Mouse (Mus musculus) hindbrain, embryonic 14.5 days (tissue): ENCODE data around the gene Parm1. TPM values are rescaled to one million over a fixed set of nuclear protein-coding genes. Genes with fewer than 3 reads are reported as not detected.

Experiments
- ATAC-seq: fragments of 200-750 bp; cut with Nextera tagmentation; 2 replicates; pipeline ENCODE4 v1.8.0; 2017; ENCODE audit warnings: moderate number of reproducible peaks, mild to moderate bottlenecking, moderate TSS enrichment, moderate library complexity; ENCODE audit not compliant: low FRiP score
- DNase-seq: peaks from one replicate; pipeline ENCODE4 v3.0.0-alpha.2; 2015; ENCODE audit warnings: low spot score
- H3K27ac ChIP-seq: fragments of 300-500 bp; sonication (generic); 2 replicates; pipeline ENCODE4 v1.5.1; 2014; ENCODE audit warnings: mild to moderate bottlenecking, moderate library complexity
- H3K27me3 ChIP-seq: fragments of 300-500 bp; sonication (generic); 2 replicates; pipeline ENCODE4 v1.6.1; 2014; ENCODE audit warnings: mild to moderate bottlenecking, low read length, mixed read lengths; ENCODE audit not compliant: control insufficient read depth, insufficient read depth
- H3K36me3 ChIP-seq: fragments of 300-500 bp; sonication (generic); replicated peaks from 2 replicates; pipeline ENCODE4 v1.6.1; 2014; ENCODE audit not compliant: control insufficient read depth, insufficient read depth
- H3K4me1 ChIP-seq: fragments of 300-500 bp; sonication (generic); replicated peaks from 2 replicates; pipeline ENCODE4 v1.6.1; 2014; ENCODE audit warnings: antibody characterized with exemption, low read length, mixed read lengths; ENCODE audit not compliant: control insufficient read depth, insufficient read depth
- H3K4me2 ChIP-seq: fragments of 300-500 bp; sonication (generic); replicated peaks from 2 replicates; pipeline ENCODE4 v1.6.1; 2014; ENCODE audit warnings: mild to moderate bottlenecking, moderate library complexity
- H3K4me3 ChIP-seq: fragments of 300-500 bp; sonication (generic); replicated peaks from 2 replicates; pipeline ENCODE4 v1.5.1; 2014; ENCODE audit warnings: mild to moderate bottlenecking, low read length
- H3K9ac ChIP-seq: fragments of 300-500 bp; sonication (generic); 2 replicates; pipeline ENCODE4 v1.6.1; 2014
- H3K9me3 ChIP-seq: fragments of 300-500 bp; sonication (generic); 2 replicates; pipeline ENCODE4 v1.6.1; 2016; ENCODE audit warnings: low read length; ENCODE audit not compliant: control insufficient read depth
- WGBS: fragments of 180-500 bp; shearing (Covaris S2); extraction: QIAGEN DNeasy Blood & Tissue Kit; methylation state at CpG from one replicate; pipeline ENCODE4 v1.1.7; 2014; 5-methylcytosine and 5-hydroxymethylcytosine counted together
- polyA plus RNA-seq: library from polyadenylated mRNA; unstranded; fragments of >200 nt; fragmentation: Nextera tagmentation; extraction: Ambion mirVana; gene quantifications from 2 replicates; pipeline ENCODE4 v1.2.1, GENCODE M21; 2014

Gene Parm1
- polyA plus RNA-seq, 1 experiment from 2014 or later = 5.5 TPM

DNA sequence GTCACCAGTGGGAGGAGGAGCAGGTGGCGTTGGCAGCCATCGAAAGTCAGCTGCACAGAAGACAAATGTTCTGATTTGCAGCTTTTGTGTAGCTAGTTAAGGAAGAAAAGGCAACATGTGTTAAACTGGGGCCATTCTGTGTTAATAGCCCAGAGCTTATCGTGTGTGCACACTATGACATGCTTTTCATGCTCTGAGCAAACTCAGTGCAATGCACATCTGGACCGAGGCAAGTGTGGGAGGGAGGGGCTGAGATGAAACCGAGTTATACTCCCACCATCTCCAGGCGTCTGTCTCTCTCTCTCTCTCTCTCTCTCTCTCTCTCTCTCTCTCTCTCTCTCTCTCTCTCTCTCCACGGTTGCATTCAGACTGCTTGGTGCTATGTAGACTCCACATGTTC is 82.4 kb downstream of the Parm1 start:
- ATAC-seq (no peak), DNase-seq (no peak)
- Histone ChIP-seq H3K27me3 (no peaks in the 10 kb centered on the region), H3K4me3 (no peak overlapping the region), H3K9ac (no peak overlapping the region), H3K4me2 (no peak overlapping the region), H3K9me3 (no peaks in the 10 kb centered on the region), H3K4me1 (0 out of 2 replicates have a peak, but pooled peaks cover 9% of the 10 kb centered on the region), H3K27ac (no peak overlapping the region), H3K36me3 (no peaks in the 10 kb centered on the region)
- WGBS = 53% methylated on average over 7 of the region's 7 CpGs

DNA sequence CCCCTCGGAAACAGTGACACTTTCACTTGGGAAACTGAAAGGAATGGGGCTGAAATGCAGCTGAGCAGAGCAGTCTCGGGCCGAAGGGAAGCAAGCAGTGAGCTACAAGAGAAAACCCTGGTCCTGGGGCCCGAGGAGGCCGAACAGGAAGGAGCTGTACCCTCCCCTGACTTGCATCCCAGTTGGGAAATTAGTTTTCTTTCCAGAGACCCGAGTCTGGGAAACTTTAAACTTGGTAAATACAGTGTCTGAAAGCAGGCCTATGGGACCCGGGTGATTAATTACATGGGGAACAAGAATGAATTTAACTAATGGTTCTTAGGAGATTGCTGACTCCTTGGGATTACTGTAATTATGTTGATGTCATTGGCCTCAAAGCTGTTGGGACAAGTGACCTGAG is 85.9 kb downstream of the Parm1 start:
- H3K36me3 ChIP-seq = no peaks in the 10 kb centered on the region
- no peak overlapping the region for H3K4me2 ChIP-seq
- ATAC-seq (0 out of 2 replicates have a peak, but pooled peaks have one; percentile 6), DNase-seq (no peak)
- H3K9ac ChIP-seq = no peak overlapping the region
- H3K4me3 ChIP-seq = no peak overlapping the region
- H3K27ac ChIP-seq = no peak overlapping the region
- H3K9me3 ChIP-seq = no peaks in the 10 kb centered on the region
- no peaks in the 10 kb centered on the region for H3K27me3 ChIP-seq
- 72% methylated on average over 7 of the region's 7 CpGs for WGBS
- 0 out of 2 replicates have a peak, but pooled peaks cover 9% of the 10 kb centered on the region for H3K4me1 ChIP-seq

DNA sequence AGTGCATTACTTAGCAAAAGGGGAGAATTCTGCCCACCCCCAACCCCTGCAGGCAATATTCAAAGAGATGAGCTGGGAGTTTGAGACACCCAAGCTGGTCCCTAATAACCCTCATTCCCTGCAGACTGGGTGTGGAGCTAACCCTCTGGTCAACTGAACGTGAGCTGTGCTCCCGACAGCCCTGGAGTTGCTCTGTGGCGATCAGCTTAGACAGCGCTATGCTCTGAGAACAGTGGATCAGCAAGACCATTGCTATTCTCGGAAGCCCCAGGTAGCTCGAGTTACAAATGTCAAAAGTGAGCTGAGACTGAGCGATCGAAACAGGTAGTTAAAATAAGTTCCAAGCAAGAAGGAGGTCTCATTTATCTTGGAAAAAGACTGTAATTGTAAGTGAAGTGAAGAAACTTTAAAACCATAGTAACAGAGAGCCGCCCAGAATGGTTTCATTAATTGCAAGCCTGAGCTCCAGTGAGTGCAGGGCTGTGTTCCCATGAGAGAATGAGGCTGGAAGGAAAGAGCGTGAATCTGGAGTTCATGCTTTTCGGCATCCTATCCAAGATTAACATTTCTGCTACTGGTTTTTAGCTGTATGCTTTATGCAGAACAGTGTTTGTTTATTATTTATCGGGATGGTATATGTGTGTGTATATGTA is 86.5 kb downstream of the Parm1 start:
- Histone ChIP-seq H3K4me2 (no peak overlapping the region), H3K27me3 (no peaks in the 10 kb centered on the region), H3K9me3 (no peaks in the 10 kb centered on the region), H3K4me1 (0 out of 2 replicates have a peak, but pooled peaks cover 9% of the 10 kb centered on the region), H3K36me3 (no peaks in the 10 kb centered on the region), H3K4me3 (no peak overlapping the region), H3K27ac (no peak overlapping the region), H3K9ac (no peak overlapping the region)
- ATAC-seq = peak; percentile 43; the same call in 1 of the 2 replicates
- DNase-seq = no peak
- 66% methylated on average over 12 of the region's 12 CpGs for WGBS

DNA sequence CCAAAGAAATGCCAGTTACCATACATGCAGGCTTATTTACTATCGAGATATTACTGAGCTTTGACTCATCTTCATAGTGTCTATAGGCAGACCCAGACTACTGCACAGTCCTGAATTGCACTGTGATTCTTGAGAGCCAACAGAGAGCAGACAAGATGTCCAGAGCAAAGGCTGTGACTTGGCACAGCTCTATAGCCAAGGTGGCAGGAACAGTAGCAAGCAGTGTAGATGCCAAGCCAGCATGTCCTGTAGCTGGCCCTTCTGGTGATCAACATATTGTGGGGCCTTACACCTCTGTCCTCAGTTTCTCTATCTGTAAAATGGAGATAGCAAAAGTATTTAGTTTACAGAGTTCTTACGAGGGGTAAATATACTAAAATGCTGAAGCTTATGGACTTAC is 89.8 kb downstream of the Parm1 start:
- no peaks in the 10 kb centered on the region for H3K27me3 ChIP-seq
- 88% methylated on average over 2 of the region's 2 CpGs for WGBS
- no peaks in the 10 kb centered on the region for H3K9me3 ChIP-seq
- H3K4me2 ChIP-seq = no peak overlapping the region
- ATAC-seq = no peak
- H3K9ac ChIP-seq = no peak overlapping the region
- no peak overlapping the region for H3K4me3 ChIP-seq
- 0 out of 2 replicates have a peak, but pooled peaks cover 9% of the 10 kb centered on the region for H3K4me1 ChIP-seq
- H3K27ac ChIP-seq = no peak overlapping the region
- DNase-seq = no peak
- H3K36me3 ChIP-seq = no peaks in the 10 kb centered on the region

DNA sequence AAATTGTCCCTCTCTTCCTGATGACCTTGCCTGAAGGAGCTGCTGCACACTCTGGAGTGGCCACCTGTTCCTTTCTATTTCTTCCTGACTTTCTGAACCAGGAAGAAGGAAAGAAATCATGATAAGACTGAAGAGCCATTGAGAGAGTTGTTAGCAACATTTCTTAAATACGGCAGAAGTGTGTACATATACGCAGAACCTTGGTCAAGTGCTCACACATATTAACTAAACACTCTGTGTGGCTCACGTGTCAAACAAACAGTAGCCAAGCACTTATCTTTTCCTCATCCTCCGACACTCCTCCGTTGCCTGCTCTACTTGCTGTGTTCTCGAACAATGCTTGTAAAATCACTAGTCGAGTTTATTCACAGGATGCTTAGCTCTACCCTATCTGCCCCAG is 90.4 kb downstream of the Parm1 start:
- 94% methylated on average over 7 of the region's 7 CpGs for WGBS
- DNase-seq (no peak), ATAC-seq (no peak)
- H3K4me1 ChIP-seq = 0 out of 2 replicates have a peak, but pooled peaks cover 9% of the 10 kb centered on the region
- H3K27me3 ChIP-seq = no peaks in the 10 kb centered on the region
- H3K4me3 ChIP-seq = no peak overlapping the region
- no peak overlapping the region for H3K27ac ChIP-seq
- no peaks in the 10 kb centered on the region for H3K36me3 ChIP-seq
- no peak overlapping the region for H3K4me2 ChIP-seq
- no peaks in the 10 kb centered on the region for H3K9me3 ChIP-seq
- H3K9ac ChIP-seq = no peak overlapping the region

DNA sequence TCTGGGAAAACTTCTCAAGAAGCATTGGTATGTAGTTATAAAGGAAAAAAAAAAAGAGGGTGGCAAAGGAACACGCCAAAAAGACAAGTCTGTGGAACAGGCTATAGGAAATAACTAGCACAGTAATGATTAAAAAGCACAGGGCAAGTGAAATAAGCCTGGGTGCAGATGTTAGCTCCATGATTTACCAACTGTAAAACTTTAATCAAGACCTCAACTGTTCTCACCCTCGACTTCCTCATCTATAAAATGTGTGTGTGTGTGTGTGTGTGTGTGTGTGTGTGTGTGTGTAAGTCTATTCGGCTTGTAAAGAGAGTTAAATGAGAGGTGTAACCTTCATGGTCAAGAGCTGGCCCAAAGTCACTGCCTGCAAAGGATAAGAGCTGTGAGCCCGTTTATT is 91.6 kb downstream of the Parm1 start:
- DNase-seq (no peak), ATAC-seq (no peak)
- no peak overlapping the region for H3K27ac ChIP-seq
- H3K27me3 ChIP-seq = no peaks in the 10 kb centered on the region
- no peak overlapping the region for H3K4me2 ChIP-seq
- WGBS = 82% methylated on average over 4 of the region's 4 CpGs
- H3K36me3 ChIP-seq = no peaks in the 10 kb centered on the region
- H3K4me3 ChIP-seq = no peak overlapping the region
- H3K4me1 ChIP-seq = 0 out of 2 replicates have a peak, but pooled peaks cover 2% of the 10 kb centered on the region
- no peaks in the 10 kb centered on the region for H3K9me3 ChIP-seq
- H3K9ac ChIP-seq = no peak overlapping the region

DNA sequence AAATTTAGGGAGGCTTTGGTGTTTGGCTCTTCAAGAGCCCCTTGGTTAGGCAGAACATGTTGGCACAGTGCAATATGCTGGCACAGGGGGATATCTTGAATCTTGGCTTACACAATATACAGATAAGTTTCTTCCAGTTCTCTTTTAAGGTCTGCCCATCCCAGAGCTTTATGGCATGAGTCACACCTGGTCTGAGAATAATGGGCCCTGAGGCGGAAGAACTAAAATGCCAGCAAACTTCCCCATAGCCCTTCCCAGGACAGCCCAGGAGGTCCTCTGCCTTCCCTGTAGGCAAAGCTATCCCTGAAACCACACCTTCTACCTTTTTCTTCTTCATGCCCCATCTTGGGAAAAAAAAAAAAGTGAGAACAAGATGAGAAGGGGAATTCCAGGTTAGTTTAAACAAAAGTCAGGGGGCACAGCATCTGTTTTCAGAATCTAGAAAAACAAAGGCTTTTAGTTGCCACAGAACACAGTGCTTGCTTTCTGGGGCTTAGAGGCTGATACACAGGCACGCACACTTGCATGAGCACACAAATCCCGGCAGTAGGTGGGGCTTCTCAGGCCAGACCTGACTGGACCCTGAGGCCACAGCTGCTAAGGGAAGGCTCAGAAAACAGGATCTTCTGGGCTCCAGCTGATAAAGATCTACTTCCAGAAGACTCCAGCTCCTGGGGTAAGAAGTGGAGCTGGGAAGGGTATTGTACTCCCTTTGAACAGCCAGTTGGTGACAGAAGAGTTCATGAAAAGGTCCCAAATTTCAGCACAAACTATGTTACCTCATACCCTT is 92.3 kb downstream of the Parm1 start:
- Histone ChIP-seq H3K4me2 (no peak overlapping the region), H3K27ac (no peak overlapping the region), H3K9me3 (no peaks in the 10 kb centered on the region), H3K4me3 (no peak overlapping the region), H3K9ac (no peak overlapping the region), H3K27me3 (no peaks in the 10 kb centered on the region), H3K36me3 (no peaks in the 10 kb centered on the region), H3K4me1 (no peaks in the 10 kb centered on the region)
- ATAC-seq (no peak), DNase-seq (no peak)
- WGBS = 90% methylated on average over 3 of the region's 3 CpGs

DNA sequence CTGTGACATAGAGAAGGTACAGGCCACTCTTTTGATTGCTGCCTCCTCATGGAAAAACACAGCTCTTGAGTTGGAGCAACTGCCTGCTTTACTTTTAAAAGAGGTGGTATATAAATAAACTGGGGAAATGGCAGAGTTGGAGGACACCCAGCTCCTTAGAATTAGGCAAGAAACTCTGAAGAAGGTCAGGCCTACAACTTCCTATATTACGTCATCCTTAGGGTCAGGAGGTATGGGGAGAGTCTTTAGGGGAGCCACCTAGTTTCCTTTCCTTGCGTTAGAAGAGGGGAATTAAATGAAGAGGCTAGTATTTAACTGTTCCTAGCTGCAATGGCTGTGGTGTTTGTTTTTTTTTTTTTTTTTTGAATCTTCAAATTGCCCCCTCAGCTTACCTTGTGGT is 93.1 kb downstream of the Parm1 start:
- ATAC-seq = no peak
- Histone ChIP-seq H3K27ac (no peak overlapping the region), H3K9me3 (no peaks in the 10 kb centered on the region), H3K4me1 (no peaks in the 10 kb centered on the region), H3K27me3 (no peaks in the 10 kb centered on the region), H3K4me2 (no peak overlapping the region), H3K4me3 (no peak overlapping the region), H3K9ac (no peak overlapping the region), H3K36me3 (no peaks in the 10 kb centered on the region)
- 81% methylated on average over 2 of the region's 2 CpGs for WGBS
- no peak for DNase-seq

DNA sequence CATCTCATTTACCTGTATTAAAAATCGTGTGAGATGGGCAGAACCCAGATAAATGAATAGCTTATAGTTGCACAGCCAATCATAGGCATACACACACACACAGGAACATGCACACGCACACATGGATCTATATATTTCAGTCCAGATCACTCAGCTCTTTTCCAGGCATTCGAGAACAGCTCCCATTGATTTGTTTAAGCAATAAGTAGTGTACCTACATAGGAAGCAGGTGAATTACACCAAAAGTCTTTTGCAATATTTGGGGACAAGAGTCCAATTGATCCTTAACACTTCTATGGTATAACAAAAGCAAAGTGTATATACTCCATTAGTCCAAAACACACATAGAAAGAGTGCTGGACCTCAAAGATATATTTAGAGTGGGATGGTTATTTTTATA is 94.2 kb downstream of the Parm1 start:
- H3K27me3 ChIP-seq = no peaks in the 10 kb centered on the region
- no peak overlapping the region for H3K9ac ChIP-seq
- H3K4me3 ChIP-seq = no peak overlapping the region
- 94% methylated on average over 3 of the region's 3 CpGs for WGBS
- no peaks in the 10 kb centered on the region for H3K4me1 ChIP-seq
- no peak for DNase-seq
- H3K36me3 ChIP-seq = no peaks in the 10 kb centered on the region
- no peak overlapping the region for H3K4me2 ChIP-seq
- no peak overlapping the region for H3K27ac ChIP-seq
- no peaks in the 10 kb centered on the region for H3K9me3 ChIP-seq
- ATAC-seq = no peak
